Mouse (Mus musculus): ENCODE measurements around the gene Dach1.

Gene Dach1

GRCm38 (mm10) chr14:98037175-98037574, 132.4 kb downstream of the Dach1 start:
- DNase-seq (ENCODE audit: low spot score in 2 of 2) = no peak

- no peak for DNase-seq (ENCODE audit: low spot score in 2 of 2)
These were observed 134.3 kb downstream of the Dach1 start for GRCm38 (mm10) chr14:98035261-98035660.

DNA sequence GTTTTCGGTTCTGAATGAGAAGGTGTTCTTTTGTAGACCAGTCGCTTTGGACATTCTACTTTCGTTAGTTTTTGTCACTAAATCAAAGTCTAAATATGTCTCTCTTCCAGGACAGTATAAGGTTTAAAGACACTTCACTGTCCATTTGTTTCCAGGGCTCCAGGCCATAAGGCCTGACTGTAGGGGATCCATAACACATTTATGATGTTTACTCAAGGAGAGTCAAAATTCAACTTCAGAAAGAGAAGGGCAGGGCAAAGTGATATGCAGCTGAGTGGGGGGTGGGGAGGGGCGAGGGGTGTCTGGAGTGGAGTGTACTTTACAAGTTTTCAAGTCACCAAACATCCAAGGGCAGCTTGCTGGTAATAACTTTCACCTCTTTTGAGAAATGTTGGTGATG, 146.0 kb downstream of the Dach1 start:
- no peak for DNase-seq (ENCODE audit: low spot score in 2 of 2)

DNA sequence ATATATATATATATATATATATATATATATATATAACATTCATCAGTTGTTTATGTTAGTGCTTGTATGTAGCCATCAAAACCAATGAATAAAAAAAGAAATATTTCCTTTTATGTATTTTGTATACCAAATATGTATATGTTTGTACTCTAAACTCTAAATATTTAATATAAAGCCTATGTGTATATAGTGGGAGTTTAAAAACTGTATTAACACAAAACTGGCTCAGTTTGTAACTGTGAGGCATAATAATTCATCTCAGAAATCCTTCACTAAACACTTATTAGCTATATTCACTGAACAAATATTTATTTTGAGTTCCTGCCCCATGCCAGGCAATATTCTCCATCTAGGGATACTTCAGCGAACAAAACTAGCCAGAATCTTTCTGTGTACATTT, 155.5 kb downstream of the Dach1 start:
- DNase-seq (ENCODE audit: low spot score in 2 of 2) = no peak

DNA sequence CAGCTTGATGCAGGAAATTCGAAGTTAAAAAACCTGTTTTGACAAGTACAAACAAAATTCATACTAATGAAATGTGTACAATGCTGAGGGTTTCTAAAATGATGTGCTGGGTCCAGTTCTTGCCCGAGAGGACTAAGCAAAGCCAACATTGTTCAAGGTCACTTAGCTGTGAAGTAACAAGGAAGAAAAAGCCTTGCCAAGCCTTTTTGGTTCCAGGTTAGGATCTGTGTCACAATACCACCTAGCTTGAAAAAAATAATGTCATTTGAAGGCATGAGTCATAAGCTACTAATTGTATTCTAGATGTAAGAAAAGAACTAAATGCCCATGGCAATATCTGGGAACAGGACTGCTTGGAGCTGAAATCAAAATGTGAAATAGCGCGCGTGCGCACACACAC, 161.1 kb downstream of the Dach1 start:
- no peak for DNase-seq (ENCODE audit: low spot score in 2 of 2)

DNA sequence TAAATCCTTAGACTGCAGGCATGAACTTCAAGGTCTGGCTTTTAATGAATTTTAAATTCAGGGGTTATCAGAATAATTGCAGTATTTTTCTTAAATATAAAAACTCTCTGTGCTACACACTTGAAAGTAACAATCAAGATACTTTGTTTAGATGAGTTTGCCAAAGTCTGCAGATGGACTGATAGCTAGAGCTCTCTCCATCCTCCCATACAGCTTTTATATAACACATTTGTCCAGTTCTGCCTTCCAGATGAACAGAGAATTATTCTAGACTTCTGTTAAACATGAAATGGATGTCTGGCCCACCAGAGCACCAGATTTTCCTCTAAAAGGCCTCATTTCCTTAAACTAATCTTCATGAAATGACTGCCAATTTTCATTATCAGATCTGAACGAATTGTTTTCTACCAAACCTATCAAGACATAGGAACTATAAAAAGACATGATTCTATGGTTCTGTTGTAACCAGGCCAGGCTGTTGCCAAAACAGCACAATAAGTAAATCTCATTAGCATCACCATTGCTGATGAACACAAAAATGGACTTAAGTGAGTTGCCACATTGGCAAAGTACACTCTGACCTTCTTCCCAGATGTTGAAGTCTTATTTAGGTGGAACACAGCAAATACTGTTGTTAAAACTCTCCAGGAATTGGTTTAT, 167.4 kb downstream of the Dach1 start:
- DNase-seq (ENCODE audit: low spot score in 2 of 2) = no peak

- DNase-seq (ENCODE audit: low spot score in 2 of 2) = no peak
These were observed 171.0 kb downstream of the Dach1 start for GRCm38 (mm10) chr14:97998584-97998983.

DNA sequence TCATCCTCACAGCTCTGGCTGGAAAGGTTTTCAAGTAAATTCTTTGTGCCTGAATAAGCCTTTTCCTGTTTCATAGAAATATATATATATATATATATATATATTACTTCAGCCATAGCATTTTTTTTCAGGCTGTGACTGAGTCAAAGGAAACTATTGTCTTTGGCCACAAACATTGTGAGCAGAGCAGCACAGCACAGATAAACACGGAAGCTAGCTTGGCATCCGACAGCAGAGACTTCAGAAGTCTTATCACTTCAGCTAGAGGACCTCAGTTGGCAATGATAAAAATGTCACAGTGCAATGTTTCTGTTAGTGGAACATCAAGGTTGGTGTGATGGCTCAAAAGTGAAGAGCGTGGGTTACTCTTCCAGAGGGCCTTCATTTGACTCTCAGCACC, 186.3 kb downstream of the Dach1 start:
- DNase-seq (ENCODE audit: low spot score in 2 of 2) = no peak

DNA sequence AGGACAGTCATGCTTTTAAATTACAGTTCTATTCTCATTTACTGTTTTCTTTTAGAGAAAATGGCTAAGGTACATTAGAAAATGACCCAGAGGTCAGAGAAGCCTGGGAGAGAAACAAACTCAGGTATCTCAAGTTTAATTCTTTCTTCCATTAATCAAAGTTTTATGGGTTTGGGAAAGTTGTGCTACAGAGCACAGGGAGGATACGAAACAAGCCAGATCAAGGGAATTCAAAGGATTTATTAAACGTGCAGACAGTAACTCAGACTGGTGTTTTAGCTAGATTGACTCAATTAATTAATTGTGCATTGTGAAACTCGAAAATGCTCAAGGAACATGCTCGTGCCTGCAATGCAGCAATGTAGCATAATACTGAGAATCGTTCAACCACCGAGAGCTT, 186.9 kb downstream of the Dach1 start:
- no peak for DNase-seq (ENCODE audit: low spot score in 2 of 2)

GRCm38 (mm10) chr14:97980879-97981278, 188.7 kb downstream of the Dach1 start:
- no peak for DNase-seq (ENCODE audit: low spot score in 2 of 2)

DNA sequence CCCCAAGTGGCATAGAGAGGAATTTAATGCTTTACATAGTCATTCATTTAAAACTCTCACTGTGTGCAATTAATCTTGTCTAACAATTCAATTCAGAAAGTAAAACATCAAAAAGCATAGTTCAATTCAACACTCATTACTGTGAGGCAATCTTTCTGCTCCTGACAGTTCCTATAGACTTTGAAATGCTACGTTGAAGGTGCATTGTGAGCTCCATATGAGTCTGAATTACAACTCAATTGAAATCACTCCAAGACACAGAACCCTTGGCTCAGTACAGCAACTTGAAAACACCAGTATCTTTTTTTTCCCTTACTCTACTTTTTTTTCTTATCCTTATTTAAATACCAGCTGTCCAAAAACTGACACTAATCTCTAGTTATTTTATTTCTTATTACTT, 193.5 kb downstream of the Dach1 start:
- no peak for DNase-seq (ENCODE audit: low spot score in 2 of 2)

GRCm38 (mm10) chr14:97975447-97975846, 194.1 kb downstream of the Dach1 start:
- no peak for DNase-seq (ENCODE audit: low spot score in 2 of 2)

GRCm38 (mm10) chr14:97964543-97965069, 205.0 kb downstream of the Dach1 start:
- no peak for DNase-seq (ENCODE audit: low spot score in 2 of 2)

- DNase-seq (ENCODE audit: low spot score in 2 of 2) = no peak
These were observed 205.9 kb downstream of the Dach1 start for GRCm38 (mm10) chr14:97963624-97964023.

DNA sequence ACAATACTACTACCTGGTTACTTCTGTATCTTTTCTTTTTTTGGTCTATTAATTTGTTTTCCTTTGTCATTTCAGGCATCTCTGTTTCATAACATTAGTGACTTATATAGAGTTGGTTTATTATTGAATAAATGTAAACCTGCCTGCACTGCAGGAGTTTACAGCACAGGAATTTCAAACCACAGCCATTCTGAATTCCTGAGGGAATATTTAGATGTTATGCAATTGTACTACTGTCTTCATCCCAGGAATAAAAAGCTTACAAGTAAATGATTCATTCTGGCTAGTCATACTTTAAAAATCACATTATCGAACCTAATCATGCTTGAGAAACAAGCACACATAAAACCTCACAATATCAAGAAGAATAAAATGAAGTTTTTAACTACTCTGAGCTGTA, 213.2 kb downstream of the Dach1 start:
- no peak for DNase-seq (ENCODE audit: low spot score in 2 of 2)

DNA sequence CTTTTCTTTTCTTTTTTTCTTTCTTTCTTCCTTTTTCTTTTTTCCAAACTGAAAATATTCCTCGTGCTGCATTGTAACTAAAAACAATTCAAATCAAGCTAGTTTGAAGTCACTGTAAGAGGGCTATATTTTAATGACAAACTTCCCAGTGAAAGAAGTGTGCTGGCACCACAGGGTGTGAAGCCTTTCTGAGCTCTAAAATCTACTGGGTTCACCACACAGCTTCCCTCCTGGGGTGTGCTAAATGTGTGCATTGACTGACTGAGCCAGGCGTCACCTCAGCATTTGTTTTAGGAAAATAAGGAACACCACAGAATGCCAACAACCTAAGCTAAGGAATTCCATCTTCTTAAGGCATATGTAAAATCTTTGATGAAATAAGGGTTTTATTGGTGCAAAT, 224.1 kb downstream of the Dach1 start:
- no peak for DNase-seq (ENCODE audit: low spot score in 2 of 2)

DNA sequence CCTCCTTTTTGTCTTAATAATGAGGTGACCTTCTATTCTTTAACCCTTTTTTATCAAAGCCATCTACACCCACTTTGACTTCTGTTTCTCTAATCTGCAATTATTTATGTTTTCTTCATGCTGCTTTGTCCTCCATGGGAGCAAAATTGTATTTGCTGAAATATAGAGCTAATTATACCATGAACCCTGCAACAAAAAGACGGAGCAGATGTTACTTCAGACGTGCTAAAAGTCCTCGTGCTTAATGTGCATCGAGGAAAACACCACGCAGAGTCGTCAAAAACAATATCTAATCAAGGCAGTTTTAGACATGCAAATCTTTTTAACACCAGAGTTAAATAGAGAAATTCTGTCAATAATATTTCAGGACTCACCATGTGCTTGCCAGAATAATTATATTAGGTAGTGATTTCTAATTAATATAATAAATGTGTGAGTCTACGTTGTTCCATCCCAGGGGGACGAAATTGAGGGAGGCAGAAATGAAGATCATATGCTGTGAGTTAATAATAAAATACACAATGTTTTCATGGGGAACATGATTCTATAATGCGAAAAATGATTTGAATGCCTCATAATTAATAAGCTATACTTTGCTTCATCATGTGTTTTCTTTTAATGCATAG, 224.8 kb downstream of the Dach1 start:
- no peak for DNase-seq (ENCODE audit: low spot score in 2 of 2)

DNA sequence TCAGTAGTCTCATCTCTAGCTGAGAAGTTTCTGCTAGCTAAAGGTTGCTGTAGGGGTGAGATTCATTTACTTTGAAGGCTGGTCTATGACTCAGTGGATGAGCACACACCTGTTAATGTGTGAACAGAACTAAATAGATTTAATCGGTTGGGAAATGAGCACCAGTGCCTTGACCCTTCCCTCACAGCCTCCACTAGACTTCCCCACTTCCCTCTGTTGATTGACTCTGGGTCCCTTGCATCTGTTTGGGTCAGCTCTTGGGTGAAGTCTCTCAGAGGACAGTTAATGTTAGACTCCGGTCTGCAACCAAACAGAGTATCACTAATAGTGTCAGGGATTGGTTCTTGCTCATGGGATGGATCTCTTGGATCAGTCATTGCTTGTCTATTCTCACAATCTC, 227.2 kb downstream of the Dach1 start:
- no peak for DNase-seq (ENCODE audit: low spot score in 2 of 2)

DNA sequence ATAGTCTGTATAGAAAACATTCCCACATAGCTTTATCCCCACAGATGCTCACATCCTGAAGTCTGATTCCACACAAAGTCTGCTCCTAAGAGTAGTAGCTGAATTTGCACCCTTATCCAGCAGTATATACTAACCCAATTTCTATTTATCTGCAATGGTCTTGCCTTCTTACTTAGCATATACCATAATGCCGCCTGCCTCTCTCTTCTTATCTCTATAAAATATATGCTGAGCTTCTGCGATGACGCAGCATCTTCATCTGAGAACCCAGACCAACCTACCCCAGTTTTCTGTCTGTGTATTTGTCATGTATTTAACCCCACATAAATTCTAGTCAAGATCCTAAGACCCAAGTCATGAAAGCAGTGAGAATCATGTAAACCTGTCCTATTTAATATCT, 272.9 kb downstream of the Dach1 start:
- no peak for DNase-seq (ENCODE audit: low spot score in 2 of 2)

DNA sequence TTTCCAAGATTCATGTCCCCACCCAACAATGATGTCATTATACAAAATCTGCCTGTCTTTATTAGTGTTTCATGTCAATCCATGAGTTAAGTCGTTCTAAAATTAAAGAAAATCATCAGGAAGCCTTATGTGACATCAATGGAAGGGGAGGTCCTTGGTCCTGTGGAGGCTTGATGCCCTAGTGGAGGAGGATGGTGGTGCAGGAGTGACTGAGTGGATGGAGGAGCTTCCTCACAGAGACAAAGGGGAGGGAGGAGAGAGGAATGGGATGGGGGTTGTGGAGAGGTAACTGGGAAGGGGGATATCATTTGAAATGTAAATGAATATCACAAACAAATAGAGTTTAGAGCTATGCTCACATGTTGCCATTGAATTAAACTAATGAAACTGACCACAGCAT, 287.6 kb downstream of the Dach1 start:
- DNase-seq (ENCODE audit: low spot score in 2 of 2) = no peak

- DNase-seq (ENCODE audit: low spot score in 2 of 2) = no peak
These were observed 298.6 kb downstream of the Dach1 start for GRCm38 (mm10) chr14:97871001-97871400.

DNA sequence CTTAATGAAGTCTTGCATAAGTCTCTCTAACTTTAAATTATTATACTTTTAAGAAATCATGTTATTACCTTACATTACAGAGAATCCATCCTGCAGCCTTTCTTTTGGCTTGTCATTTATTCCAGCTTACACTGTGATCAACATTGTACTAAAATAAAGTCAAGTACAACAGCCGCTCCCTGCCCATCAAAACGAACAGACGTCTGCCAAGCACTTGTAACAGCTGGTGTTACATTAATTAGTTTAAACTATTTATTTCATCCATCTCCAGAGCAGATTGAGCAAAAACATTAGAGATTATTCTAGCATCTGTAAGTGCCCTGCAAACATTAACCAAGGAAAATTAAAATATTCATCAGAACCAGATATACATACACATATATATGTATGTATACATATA, 311.2 kb downstream of the Dach1 start:
- DNase-seq (ENCODE audit: low spot score in 2 of 2) = no peak

DNA sequence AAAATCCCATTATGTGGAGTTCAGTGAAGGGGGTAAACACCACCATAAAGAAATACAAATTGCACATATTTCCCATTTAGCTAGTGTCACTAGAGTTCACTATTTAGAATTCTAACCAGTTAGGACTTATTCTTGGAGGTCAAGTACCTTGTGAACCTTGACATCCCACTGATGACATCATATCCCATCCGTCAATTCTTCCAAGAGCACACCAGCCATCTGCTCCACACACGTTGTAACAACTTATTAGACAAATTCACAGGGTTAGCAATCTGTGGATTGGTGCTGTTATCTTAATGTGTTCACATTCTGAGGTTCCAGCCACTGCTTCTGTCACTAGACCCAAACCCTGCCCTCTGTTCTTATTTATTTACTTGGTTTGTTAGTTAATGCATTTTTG, 312.3 kb downstream of the Dach1 start:
- no peak for DNase-seq (ENCODE audit: low spot score in 2 of 2)

DNA sequence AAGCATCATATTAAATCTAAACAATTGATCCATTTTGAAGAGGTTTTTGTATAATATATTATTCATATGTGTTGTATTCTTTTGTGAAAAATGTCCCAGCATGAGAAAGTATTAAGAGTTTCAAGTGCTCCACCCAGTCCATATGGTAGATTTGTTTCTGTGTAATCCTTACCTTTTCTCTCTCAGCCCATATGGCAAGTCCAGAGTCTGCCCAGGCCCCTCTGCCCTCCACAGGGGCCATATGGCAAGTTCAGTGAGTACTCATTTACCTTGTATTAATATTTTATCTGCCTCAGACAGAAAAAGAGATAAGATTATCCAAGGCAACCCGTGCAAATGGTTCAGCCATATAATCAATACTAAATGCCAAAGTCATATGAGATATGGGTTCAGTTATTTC, 314.2 kb downstream of the Dach1 start:
- no peak for DNase-seq (ENCODE audit: low spot score in 2 of 2)
